Mouse (Mus musculus) heart, postnatal 14 days (tissue): Measurements from ENCODE around the gene Myl6b. TPM values are rescaled to one million over a fixed set of nuclear protein-coding genes. Genes with fewer than 3 reads are reported as not detected.
"Not testable (repeated sequence)": the region's sequence is repeated elsewhere in the genome, so short reads cannot be mapped to it uniquely, and the experiment has no call there.

Experiments
- DNase-seq, 2 experiments: peaks; one replicate each; pipeline ENCODE4 v3.0.0; 2021 to 2022
- intact Hi-C: fragments of 180-260 bp; cut with DNase I; formaldehyde crosslinking; loops from one replicate; pipeline ENCODE4 v1.15.1; 2025
- total RNA-seq, 2 experiments: library from RNA; stranded (reverse); gene quantifications; 2 replicates each; pipeline ENCODE4 v1.2.3; 2021

Myl6b gene
- total RNA-seq, 2 experiments from 2014 or later, result 3.3 to 4.3 TPM

- no peak for DNase-seq
- intact Hi-C loops, result no loop called here
Measured at GRCm38 (mm10) chr10:128522351-128522750, 23.9 kb upstream of the Myl6b start.

DNA sequence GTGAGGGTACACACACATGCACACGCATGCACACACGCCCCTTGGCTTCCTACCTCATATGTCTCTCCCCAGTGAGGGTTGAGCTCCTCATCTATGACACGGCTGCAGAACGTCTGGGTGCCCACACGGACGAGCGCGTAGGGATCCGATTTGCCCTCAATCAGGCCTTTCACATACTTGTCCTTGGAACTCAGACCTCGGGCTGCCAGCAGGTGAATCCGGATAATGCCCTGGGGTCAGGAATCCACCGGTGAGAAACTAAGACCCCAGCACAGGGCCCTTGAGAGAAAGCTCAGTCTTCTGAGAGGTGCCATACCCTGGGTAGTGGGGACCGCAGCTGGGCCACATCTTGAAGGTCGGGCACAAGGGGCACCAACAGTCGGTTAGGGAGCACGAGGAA lies 22.1 kb upstream of the Myl6b start:
- no peak for DNase-seq
- intact Hi-C loops, result loop anchor here (2.0 kb wide), 1 partner anchor 14 kb away; no protein-coding TSS in a partner anchor

GRCm38 (mm10) chr10:128518833-128519232 lies 20.3 kb upstream of the Myl6b start:
- peak; percentile 63 to 65 for DNase-seq
- intact Hi-C loops, result no loop called here

GRCm38 (mm10) chr10:128516677-128517076 lies 18.2 kb upstream of the Myl6b start:
- DNase-seq, result no peak
- intact Hi-C loops, result no loop called here

GRCm38 (mm10) chr10:128516029-128516428 lies 17.5 kb upstream of the Myl6b start:
- intact Hi-C loops, result no loop called here

GRCm38 (mm10) chr10:128515044-128515443 lies 16.6 kb upstream of the Myl6b start:
- intact Hi-C loops, result no loop called here
- DNase-seq, result no peak

More at GRCm38 (mm10) chr10:128516029-128516428, 17.5 kb upstream of the Myl6b start:
- DNase-seq, result no peak

DNA sequence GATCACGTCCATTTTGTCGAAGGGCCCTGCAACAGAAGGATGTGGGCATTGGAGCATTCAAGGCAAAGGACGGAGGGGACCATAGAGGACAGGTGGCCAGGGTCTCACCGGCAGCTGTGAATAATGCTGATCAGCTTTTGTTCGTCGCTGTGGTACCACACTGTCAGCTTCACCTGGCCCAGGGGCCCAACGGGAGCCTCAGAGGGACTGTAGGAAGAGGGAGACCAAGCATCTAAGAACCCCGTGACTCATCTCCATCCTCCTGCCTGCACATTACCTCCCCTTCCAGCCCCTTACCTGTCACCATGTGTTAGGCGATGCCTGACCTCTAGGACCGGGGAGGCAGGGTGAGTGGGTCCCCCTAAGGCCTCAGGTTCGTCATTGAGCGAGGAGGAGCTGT lies 13.3 kb upstream of the Myl6b start:
- intact Hi-C loops, result no loop called here
- no peak for DNase-seq

GRCm38 (mm10) chr10:128511189-128511588 lies 12.7 kb upstream of the Myl6b start:
- intact Hi-C loops, result no loop called here
- no peak for DNase-seq

GRCm38 (mm10) chr10:128510301-128510700 lies 11.8 kb upstream of the Myl6b start:
- no peak for DNase-seq
- intact Hi-C loops, result no loop called here

DNA sequence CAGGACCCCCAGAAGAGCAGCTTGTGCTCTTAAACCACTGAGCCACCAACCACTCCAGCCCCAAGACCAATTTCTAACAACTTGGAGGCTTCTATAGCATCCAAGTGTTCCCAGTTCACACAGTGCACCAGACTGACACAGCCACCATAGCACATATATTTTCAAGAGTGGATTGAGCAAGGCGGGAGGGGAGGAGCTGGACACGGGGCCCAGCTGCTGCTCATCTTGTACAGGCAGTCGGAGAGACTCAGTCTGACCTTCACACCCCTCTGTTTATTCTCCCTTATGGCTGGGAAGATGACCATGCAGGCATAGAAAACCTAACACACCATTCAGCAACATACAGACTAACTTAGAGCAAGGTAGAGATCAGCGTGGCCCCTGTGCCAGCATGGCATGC lies 11.3 kb upstream of the Myl6b start:
- no peak for DNase-seq
- intact Hi-C loops, result no loop called here

GRCm38 (mm10) chr10:128509203-128509602 lies 10.7 kb upstream of the Myl6b start:
- intact Hi-C loops, result no loop called here
- DNase-seq, result no peak

DNA sequence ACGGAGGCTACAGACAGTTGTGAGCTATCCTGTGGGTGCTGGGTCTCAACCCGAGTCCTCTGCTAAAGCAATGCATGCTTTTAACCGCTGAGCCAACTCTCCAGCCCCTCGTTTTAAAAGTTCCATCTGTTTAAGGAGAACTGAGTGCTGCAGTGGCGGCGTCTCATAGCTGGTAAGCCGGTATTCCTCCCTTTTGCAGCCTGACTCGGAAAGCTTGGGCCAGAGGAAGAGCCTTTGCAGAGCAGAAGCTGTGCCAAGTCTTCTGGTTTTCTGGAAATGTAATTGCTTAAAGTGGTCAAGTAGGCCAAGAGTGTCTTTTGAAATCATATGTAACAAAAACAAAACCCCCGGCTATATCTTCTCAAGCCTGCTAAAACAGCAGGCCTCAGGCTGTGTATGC lies 9.8 kb upstream of the Myl6b start:
- intact Hi-C loops, result no loop called here
- DNase-seq, result no peak

DNA sequence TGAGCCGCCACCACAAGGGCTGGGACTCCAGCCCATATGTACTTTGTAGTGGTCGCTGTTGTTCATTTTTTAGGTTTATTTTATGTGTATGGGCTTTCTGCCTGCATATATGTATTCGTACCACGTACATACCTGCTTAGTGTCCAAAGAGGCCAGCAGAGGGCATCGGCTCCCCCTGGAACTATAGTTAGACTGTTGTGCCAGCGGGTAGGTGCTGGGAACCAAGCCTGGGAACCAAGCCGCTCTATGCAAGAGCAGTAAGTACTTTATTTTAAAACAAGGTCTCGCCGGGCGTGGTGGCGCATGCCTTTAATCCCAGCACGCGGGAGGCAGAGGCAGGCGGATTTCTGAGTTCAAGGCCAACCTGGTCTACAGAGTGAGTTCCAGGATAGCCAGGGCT lies 7.5 kb upstream of the Myl6b start:
- DNase-seq, result no peak

GRCm38 (mm10) chr10:128505371-128505667 lies 6.8 kb upstream of the Myl6b start:
- DNase-seq, intact Hi-C loops: not testable (repeated sequence)

More for the DNA sequence above, 7.5 kb upstream of the Myl6b start:
- intact Hi-C loops, result no loop called here

- DNase-seq, result no peak
- intact Hi-C loops, result no loop called here
Measured at GRCm38 (mm10) chr10:128504641-128505370, 6.3 kb upstream of the Myl6b start.

DNA sequence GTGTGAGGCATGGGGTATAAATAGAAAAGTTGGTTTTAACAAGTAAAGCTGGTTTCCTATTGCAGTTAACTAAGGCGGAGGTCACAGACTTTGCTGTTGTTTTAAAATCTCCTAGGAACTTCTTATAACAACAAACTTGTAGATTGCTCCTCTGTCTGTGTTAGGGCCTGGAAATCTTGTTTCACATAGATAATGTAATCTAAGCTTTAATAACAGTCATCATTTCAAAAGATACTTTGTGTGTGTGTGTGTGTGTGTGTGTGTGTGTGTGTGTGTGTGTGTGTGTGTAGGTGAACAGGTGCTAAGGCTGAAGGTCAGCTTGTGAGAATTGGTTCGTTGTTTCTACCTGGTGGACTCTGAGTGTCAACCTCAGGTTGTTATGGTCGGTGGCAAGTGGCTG lies 5.5 kb upstream of the Myl6b start:
- DNase-seq, result no peak
- intact Hi-C loops, result no loop called here

GRCm38 (mm10) chr10:128503532-128503931 lies 5.0 kb upstream of the Myl6b start:
- DNase-seq, result no peak
- intact Hi-C loops, result no loop called here

DNA sequence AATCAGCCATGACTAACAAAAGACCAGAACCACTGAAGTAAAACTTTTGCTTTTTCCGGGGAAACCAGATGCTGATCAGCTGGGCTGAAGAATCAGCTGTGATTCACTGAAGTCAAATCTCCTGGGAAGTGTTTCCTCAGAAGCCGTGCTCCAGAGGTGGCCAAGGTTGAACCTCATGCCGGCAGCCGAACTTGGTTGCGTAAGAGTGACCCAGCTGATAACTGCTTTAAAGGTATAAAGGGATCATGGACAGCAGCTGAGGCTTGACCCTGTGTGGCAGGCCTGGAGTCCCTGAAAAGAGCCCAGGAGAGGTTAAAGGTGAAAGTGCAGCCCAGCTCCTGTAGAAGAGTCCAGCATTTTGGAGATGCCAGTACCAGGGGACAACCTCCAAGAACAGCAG lies 3.9 kb upstream of the Myl6b start:
- intact Hi-C loops, result no loop called here
- DNase-seq, result peak in 1 of 2 experiments; percentile 30

- intact Hi-C loops, result loop anchor here (5.0 kb wide), 1 partner anchor 33 kb away; no protein-coding TSS in a partner anchor
- peak; percentile 69 to 76 for DNase-seq
Measured at GRCm38 (mm10) chr10:128499116-128499671, 709 bp upstream of the Myl6b start.

GRCm38 (mm10) chr10:128497134-128497737 lies 1.2 kb downstream of the Myl6b start:
- intact Hi-C loops, result loop anchor here (5.0 kb wide), 1 partner anchor 35 kb away; no protein-coding TSS in a partner anchor
- no peak for DNase-seq

DNA sequence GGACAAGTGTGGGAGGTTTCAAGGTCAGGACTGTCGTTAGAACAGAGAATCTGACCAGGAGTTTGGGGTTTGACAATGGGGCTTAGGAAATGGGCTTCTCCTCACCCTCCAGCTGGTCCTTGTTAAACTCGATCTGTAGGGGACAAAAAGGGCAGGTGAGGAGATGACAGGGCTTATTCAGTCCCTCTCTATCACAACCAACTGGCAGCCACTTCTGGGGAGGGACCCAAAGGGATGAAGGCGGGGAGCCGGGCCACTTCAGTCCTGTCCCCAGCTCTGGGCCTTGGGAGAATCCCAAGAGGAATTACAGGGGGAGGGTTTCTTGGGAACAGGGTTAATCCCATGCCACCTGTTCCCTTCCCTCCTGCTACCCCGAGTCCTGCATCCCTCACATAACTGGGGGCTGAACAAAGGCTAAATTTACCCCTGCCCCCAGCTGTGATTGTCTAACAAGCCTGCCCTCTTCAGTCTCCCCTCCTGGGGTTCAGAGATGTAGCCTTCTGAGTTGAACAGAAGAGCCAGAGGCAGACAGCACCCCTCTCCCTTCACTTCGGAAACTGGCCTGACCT lies 1.9 kb downstream of the Myl6b start:
- intact Hi-C loops, result loop anchor here (5.0 kb wide), 1 partner anchor 36 kb away; no protein-coding TSS in a partner anchor
- DNase-seq, result no peak
